Mouse (Mus musculus): Measurements from ENCODE around the gene Tepp.
A peak's percentile ranks its signal among the peaks of the same experiment; 100 is the strongest.

The Tepp gene

DNA sequence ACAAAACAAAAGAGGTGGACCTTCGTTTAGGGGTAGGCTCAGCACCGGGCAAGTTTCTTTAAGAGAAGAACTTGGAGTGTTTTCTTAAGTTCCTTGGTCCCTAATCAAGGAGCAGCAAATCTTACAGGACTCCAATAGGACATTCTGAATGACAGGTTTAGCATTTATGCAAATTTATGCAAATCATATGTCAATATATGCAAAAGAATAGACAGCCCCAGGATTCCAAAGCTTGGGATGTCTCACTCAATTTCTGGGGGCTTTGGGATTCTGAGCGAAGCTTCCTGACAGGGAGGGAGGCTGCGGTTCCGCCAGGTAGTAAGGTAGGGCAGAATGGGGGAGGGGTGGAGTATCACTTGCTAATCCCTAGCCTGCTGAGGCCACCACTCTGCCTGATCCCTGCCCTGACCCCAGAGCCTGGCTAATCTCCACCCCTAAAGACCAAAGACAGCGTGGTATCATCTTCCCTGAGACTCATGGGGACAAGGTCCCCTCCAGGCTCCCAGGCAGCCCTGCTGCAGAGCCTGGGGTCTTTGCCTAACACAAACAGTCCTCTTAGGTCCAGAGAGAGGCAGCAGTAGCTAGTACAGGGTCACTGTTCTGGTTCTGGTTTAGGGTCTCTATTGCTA is at the start of gene Tepp:
Gene Tepp (plus strand): TSS at position 225 of the 629 bp plus-strand sequence.
- no peak for ATAC-seq (ENCODE audit: low TSS enrichment)

- ATAC-seq (ENCODE audit: low TSS enrichment), result no peak
Observed at GRCm38 (mm10) chr8:95262181-95262580, 48.2 kb upstream of the Tepp start.

- ATAC-seq (ENCODE audit: low TSS enrichment), result no peak
Observed at GRCm38 (mm10) chr8:95270501-95270900, 39.9 kb upstream of the Tepp start.

- no peak for ATAC-seq (ENCODE audit: low TSS enrichment)
Observed at GRCm38 (mm10) chr8:95271841-95272240, 38.5 kb upstream of the Tepp start.

GRCm38 (mm10) chr8:95272871-95273270 is 37.5 kb upstream of the Tepp start:
- no peak for ATAC-seq (ENCODE audit: low TSS enrichment)

- no peak for ATAC-seq (ENCODE audit: low TSS enrichment)
Observed at GRCm38 (mm10) chr8:95281493-95281892, 28.9 kb upstream of the Tepp start.

DNA sequence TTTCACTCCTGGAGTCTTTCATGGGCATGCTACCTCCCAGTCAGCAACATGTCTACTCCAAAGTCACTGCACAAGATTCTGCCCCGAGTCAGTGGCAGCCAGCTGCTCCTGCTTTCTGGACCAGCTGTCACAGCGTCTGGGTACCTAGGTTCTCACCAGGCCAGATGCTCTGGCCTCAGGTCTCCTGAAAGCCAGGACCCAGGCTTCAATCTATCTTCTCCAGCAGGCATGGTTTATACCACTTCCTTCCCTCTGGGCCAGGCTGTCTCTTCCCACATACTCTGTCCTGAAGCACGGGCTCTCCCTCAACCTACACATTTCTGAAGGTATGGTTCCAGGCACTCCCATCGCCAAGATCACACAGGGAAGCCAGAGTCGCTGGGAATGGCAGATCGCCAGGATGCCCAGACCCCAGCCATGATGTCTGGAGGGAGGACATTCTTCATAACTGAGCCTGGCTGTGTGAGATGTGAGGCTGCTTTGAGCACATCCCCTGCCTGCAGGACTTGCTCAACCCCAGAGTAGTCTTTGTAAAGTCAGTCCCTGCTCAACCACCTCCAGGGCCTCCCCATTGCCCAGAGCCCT is 21.2 kb upstream of the Tepp start:
- no peak for ATAC-seq (ENCODE audit: low TSS enrichment)

GRCm38 (mm10) chr8:95293172-95293571 is 17.2 kb upstream of the Tepp start:
- ATAC-seq (ENCODE audit: low TSS enrichment), result no peak

DNA sequence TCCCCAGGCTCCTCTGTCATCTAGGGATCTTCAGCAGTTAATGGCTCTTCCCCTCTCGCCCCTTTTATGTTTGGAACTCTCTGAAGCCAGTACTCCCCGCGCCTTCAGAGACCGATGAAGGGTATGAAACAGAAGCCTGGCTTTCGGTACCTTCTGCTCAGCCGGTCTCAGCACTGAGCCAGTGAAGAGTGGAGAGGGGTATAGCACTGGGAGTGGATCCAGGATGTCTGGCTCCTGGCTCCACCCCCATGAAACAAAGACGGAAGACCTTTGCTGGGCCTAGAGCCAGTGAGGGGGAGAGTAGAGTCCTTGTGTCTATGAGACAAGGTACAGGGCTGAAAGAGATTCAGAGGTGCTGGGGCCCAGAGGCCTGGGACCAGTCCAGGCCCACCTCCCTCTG is 16.5 kb upstream of the Tepp start:
- no peak for ATAC-seq (ENCODE audit: low TSS enrichment)

DNA sequence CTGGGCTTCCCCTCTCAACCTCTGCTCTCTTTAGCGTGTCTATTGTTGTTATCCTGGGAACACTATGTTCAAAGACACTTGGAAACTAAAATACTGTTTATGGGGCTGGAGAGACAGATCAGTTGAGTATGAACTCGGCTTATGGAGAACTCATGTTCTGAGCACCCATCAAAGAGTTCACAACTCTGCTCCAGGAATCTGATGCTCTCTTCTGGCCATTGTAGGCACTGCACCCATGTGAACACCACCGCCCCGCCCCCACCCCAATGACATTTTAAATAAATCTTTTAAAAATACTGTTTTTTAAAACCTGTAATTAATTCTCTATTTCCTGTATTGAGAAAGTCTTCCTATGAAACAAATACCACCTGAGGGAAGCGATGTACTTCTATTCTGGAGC is 8.0 kb upstream of the Tepp start:
- ATAC-seq (ENCODE audit: low TSS enrichment), result peak; percentile 80

DNA sequence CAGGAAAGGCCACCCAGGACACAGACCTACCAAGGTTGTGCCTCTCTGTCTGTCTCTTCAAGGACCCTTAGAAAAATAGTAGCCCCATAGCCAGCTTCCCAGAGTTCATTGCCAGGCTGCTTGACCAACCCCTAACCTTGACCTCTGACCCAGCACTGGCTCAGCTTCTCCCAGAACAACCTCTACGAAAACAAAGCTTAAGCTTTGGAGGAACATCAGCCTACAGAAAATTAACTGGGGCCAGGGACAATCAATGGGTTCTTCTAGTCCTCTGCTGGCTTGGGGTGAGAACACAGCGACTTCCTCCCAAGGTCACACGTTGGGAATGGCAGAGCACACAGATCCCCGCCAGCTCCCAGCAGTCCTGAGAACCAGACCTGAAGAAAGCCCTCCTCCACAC is 4.8 kb upstream of the Tepp start:
- ATAC-seq (ENCODE audit: low TSS enrichment), result no peak

GRCm38 (mm10) chr8:95306431-95306830 is 3.9 kb upstream of the Tepp start, which contains the start of gene Cngb1:
Gene Cngb1 (minus strand): TSS chr8:95306585.
- no peak for ATAC-seq (ENCODE audit: low TSS enrichment)

DNA sequence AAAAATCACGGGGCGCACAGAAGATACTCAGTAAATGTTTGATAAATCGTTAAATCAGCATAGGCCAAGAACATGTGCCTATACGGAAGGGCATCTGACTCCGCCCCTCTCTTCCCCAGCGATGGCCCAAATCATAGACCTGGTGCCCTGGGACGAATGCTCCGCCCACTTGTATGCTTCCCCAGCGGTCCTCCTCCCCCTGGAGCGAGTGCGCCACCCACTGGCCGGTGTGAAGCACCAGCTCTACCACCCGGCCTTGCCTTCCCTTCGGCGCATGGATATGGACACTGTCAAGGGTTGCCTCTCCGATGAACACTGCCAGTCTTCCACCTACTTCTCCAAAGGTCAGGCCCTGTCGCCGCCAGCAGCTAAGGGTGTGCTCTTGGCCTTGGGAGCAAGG is 2.5 kb downstream of the Tepp start:
- no peak for ATAC-seq (ENCODE audit: low TSS enrichment)

DNA sequence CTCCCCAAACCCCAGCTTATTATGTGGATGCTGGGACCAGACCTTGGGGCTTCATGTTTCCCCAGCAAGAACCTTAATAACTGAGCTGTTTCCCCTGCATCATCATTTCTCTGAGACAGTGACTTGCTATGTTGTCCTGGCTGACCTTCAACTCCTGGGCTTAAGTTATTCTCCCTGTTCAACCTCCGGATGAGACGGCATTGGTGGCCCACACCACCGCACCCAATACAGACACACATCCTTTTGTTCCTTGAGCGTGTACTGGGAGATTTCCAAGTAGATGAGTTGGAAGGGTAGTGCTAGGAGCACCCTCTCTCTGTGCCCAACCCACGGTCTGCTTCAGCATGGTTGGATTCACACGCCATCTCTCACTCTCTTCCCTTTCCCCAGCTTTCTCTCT is 3.5 kb downstream of the Tepp start:
- ATAC-seq (ENCODE audit: low TSS enrichment), result no peak

- no peak for ATAC-seq (ENCODE audit: low TSS enrichment)
Observed at GRCm38 (mm10) chr8:95314707-95315106, 4.3 kb downstream of the Tepp start.

GRCm38 (mm10) chr8:95315350-95315749 is 5.0 kb downstream of the Tepp start:
- ATAC-seq (ENCODE audit: low TSS enrichment), result no peak

GRCm38 (mm10) chr8:95320224-95321139 is 10.1 kb downstream of the Tepp start:
- peak; percentile 56 for ATAC-seq (ENCODE audit: low TSS enrichment)

- ATAC-seq (ENCODE audit: low TSS enrichment), result no peak
Observed at GRCm38 (mm10) chr8:95323201-95323600, 12.8 kb downstream of the Tepp start.

- no peak for ATAC-seq (ENCODE audit: low TSS enrichment)
Observed at GRCm38 (mm10) chr8:95324646-95325045, 14.3 kb downstream of the Tepp start.

- no peak for ATAC-seq (ENCODE audit: low TSS enrichment)
Observed at GRCm38 (mm10) chr8:95326822-95327221, 16.5 kb downstream of the Tepp start.

DNA sequence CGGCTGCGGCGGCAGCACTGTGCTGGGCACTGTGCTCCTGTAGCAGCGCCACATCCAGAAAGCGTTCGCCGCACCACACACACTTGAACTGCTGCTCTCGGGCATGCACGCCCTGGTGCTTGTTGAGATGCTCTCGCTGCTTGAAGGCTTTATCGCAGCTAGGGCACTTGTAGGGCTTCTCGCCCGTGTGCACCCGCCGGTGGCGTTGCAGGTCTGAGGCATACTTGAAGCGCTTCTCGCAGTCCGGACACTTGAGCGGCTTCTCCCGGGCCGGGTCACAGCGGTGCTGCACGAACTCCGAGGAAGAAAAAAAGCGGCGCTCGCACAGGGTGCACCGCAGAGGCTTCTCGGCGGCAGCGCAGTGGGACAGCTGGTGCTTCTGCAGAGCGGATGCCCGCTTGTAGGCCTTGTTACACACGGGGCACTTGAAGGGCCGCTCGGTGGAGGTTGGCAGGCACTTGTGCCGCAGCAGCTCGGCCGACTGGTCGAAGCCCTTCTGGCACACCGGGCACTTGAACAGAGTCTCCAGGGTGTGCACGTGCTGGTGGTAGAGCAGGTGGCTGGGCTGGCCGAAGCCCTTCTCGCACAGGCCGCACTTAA is 17.6 kb downstream of the Tepp start:
- ATAC-seq (ENCODE audit: low TSS enrichment), result no peak

- no peak for ATAC-seq (ENCODE audit: low TSS enrichment)
Observed at GRCm38 (mm10) chr8:95330367-95330766, 20.0 kb downstream of the Tepp start.

Measured in frontal cortex, adult (tissue).